Mouse (Mus musculus): ENCODE measurements around the gene Amer1. TPM values are rescaled to one million over a fixed set of nuclear protein-coding genes. Genes with fewer than 3 reads are reported as not detected.

Amer1 gene
- total RNA-seq (2012; rRNA removed) (1.3 and 1.5 TPM in 2 replicates), polyA plus RNA-seq (2012; ENCODE audit: insufficient read depth in 1 of 2, insufficient read length in 2 of 2, low read depth in 1 of 2, low replicate concordance in 2 of 2, missing spikeins in 1 of 2) (10 to 100 TPM in 1 of 2 experiments, 1 to 10 TPM in 1; 4.7 to 17.0 TPM)

DNA sequence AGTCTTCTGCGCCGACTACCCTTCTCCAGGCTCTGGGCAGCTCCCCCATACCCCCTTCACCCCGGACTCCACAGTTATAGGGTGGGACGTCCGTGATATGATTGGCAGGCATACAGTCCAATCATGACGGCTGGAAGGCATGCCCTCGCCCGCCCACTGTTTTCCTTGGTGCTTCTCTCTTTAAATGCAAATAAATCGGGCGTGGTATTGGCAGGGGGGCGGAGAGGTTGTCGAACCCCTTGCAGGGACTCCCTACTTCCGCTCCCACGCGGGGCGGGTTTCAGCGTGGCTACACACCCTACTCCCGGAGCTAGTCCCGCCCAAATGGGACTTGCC is at the start of gene Amer1:
Gene Amer1, minus strand, starts transcription at position 97 of the 336 bp plus-strand sequence.
- Histone ChIP-seq H3K27ac (ENCODE audit: control insufficient read depth, low read depth, low read length) (peak within 1 kb of the TSS; percentile 82), H3K4me3 (ENCODE audit: control insufficient read depth in 1 of 2, insufficient read depth in 1 of 2, low read depth in 2 of 2, low read length in 2 of 2) (peak within 1 kb of the TSS; percentile 92 to 93), H3K9me3 (replicated peaks; ENCODE audit: insufficient read depth, low read length) (no peaks in the 10 kb centered on the region), H3K27me3 (ENCODE audit: control insufficient read depth in 1 of 2, insufficient read depth in 2 of 2, low read length in 2 of 2) (no peaks in the 10 kb centered on the region), H3K36me3 (ENCODE audit: control insufficient read depth in 1 of 2, insufficient read depth in 2 of 2, low read length in 2 of 2) (no peaks in the 10 kb centered on the region), H3K79me2 (ENCODE audit: control insufficient read depth, insufficient read depth, low read length, poor library complexity) (no peaks in the 10 kb centered on the region; the same call in 1 of the 2 replicates), H3K4me1 (ENCODE audit: control insufficient read depth in 1 of 2, insufficient read depth in 2 of 2, low read length in 2 of 2) (peaks cover 0 to 7% of the 10 kb centered on the region in 2 experiments; a peak in 1 of 4 replicates), H3K9ac (ENCODE audit: control insufficient read depth, low read depth, low read length, poor library complexity, severe bottlenecking) (peak within 1 kb of the TSS; percentile 74)
- TF ChIP-seq MXI1 (IDR thresholded peaks at IDR 0.05; ENCODE audit: low read depth, low read length), result peak; percentile 4; the same call in 1 of the 2 replicates
- TF ChIP-seq EP300 (IDR thresholded peaks at IDR 0.05; ENCODE audit: low read depth in 1 of 2, low read length in 2 of 2), result no peak
- TF ChIP-seq NELFE (IDR thresholded peaks at IDR 0.05; ENCODE audit: low read depth, low read length), result peak; percentile 14; the same call in 1 of the 2 replicates
- peak; percentile 43; the same call in 1 of the 2 replicates for TF ChIP-seq ELF1 (IDR thresholded peaks at IDR 0.05; ENCODE audit: low read depth, low read length)
- TF ChIP-seq CHD2 (IDR thresholded peaks at IDR 0.05; ENCODE audit: low read length), result peak; percentile 16; the same call in 1 of the 2 replicates
- TF ChIP-seq TCF12 (IDR thresholded peaks at IDR 0.05; ENCODE audit: low read depth, low read length), result 0 out of 2 replicates have a peak, but pooled peaks have one; percentile 6
- no peak for TF ChIP-seq ZC3H11A (IDR thresholded peaks at IDR 0.05; ENCODE audit: low read depth, low read length)
- peak; percentile 46 for TF ChIP-seq HCFC1 (IDR thresholded peaks at IDR 0.05; ENCODE audit: low read depth, low read length)
- TF ChIP-seq MAFK (IDR thresholded peaks at IDR 0.05; ENCODE audit: borderline replicate concordance, low read depth, low read length), result no peak
- no peak for TF ChIP-seq UBTF (IDR thresholded peaks at IDR 0.05; ENCODE audit: borderline replicate concordance, insufficient read depth, low read depth, low read length)
- TF ChIP-seq NRF1 (IDR thresholded peaks at IDR 0.05; ENCODE audit: insufficient read depth, low read depth, low read length, poor library complexity, severe bottlenecking), result no peak
- peak; percentile 92 for DNase-seq (ENCODE audit: low read depth, low spot score)

DNA sequence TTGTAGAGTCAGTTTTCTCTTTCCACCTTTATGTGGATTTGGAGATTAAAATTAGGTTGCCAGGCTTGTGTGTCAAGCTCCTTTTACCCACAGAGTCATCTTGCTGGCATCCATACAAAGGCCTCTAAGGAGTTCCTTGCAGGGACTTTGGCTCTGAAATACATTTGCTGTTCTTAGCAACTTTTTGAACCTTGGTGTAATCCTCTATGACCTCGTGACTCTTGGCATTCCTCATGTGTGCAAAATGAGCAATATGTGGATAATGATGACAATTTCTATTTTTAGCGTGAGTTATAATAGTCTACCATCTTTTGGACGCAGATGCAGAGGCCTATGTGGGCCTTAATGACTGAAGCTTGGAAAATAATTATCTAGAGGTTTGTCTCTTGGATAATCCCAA is 12.5 kb upstream of the Amer1 start:
- no peaks in the 10 kb centered on the region for H3K4me1 ChIP-seq (ENCODE audit: control insufficient read depth in 1 of 2, insufficient read depth in 2 of 2, low read length in 2 of 2)
- H3K79me2 ChIP-seq (ENCODE audit: control insufficient read depth, insufficient read depth, low read length, poor library complexity), result no peaks in the 10 kb centered on the region
- no peak overlapping the region for H3K4me3 ChIP-seq (ENCODE audit: control insufficient read depth in 1 of 2, insufficient read depth in 1 of 2, low read depth in 2 of 2, low read length in 2 of 2)
- H3K9ac ChIP-seq (ENCODE audit: control insufficient read depth, low read depth, low read length, poor library complexity, severe bottlenecking), result no peak overlapping the region
- no peaks in the 10 kb centered on the region for H3K27me3 ChIP-seq (ENCODE audit: control insufficient read depth in 1 of 2, insufficient read depth in 2 of 2, low read length in 2 of 2)
- no peaks in the 10 kb centered on the region for H3K36me3 ChIP-seq (ENCODE audit: control insufficient read depth in 1 of 2, insufficient read depth in 2 of 2, low read length in 2 of 2)
- no peak overlapping the region for H3K27ac ChIP-seq (ENCODE audit: control insufficient read depth, low read depth, low read length)
- TF ChIP-seq POLR2AphosphoS5 (IDR thresholded peaks at IDR 0.05; ENCODE audit: borderline replicate concordance, low read depth, low read length) (no peak), TAL1 (IDR thresholded peaks at IDR 0.05; ENCODE audit: low read length) (no peak), ETS1 (IDR thresholded peaks at IDR 0.05; ENCODE audit: low read depth, low read length) (no peak), CHD2 (IDR thresholded peaks at IDR 0.05; ENCODE audit: low read length) (no peak), POLR2A (IDR thresholded peaks at IDR 0.05; ENCODE audit: control insufficient read depth in 1 of 2, insufficient read depth in 1 of 2, low read depth in 1 of 2, low read length in 2 of 2, poor library complexity in 1 of 2) (no peak), UBTF (IDR thresholded peaks at IDR 0.05; ENCODE audit: borderline replicate concordance, insufficient read depth, low read depth, low read length) (no peak), TCF12 (IDR thresholded peaks at IDR 0.05; ENCODE audit: low read depth, low read length) (no peak), RAD21 (IDR thresholded peaks at IDR 0.05; ENCODE audit: low read depth, low read length) (no peak), ZKSCAN1 (IDR thresholded peaks at IDR 0.05; ENCODE audit: low read depth, low read length) (no peak)
- DNase-seq (ENCODE audit: low read depth, low spot score), result no peak
- H3K9me3 ChIP-seq (replicated peaks; ENCODE audit: insufficient read depth, low read length), result no peaks in the 10 kb centered on the region
